Mouse (Mus musculus) right cerebral cortex, postnatal 14 days (tissue): Measurements from ENCODE around the gene Rngtt.
"Not testable (repeated sequence)": the region's sequence is repeated elsewhere in the genome, so short reads cannot be mapped to it uniquely, and the experiment has no call there.

ENCODE experiments used
- DNase-seq: peaks from one replicate; pipeline ENCODE4 v3.0.0; 2022

The Rngtt gene

GRCm38 (mm10) chr4:33450356-33450755, 140.2 kb downstream of the Rngtt start:
- not testable (repeated sequence) for DNase-seq

- no peak for DNase-seq
These were observed 149.7 kb downstream of the Rngtt start for GRCm38 (mm10) chr4:33459851-33460250.

GRCm38 (mm10) chr4:33464432-33464831, 154.3 kb downstream of the Rngtt start:
- DNase-seq = no peak

GRCm38 (mm10) chr4:33465871-33466270, 155.8 kb downstream of the Rngtt start:
- no peak for DNase-seq

- no peak for DNase-seq
These were observed 156.9 kb downstream of the Rngtt start for GRCm38 (mm10) chr4:33466970-33467399.

- no peak for DNase-seq
These were observed 157.5 kb downstream of the Rngtt start for GRCm38 (mm10) chr4:33467627-33468026.

GRCm38 (mm10) chr4:33468151-33468550, 158.0 kb downstream of the Rngtt start:
- no peak for DNase-seq

- DNase-seq = no peak
These were observed 160.7 kb downstream of the Rngtt start for GRCm38 (mm10) chr4:33470671-33471302.

- DNase-seq = no peak
These were observed 168.1 kb downstream of the Rngtt start for GRCm38 (mm10) chr4:33478011-33478785.

- no peak for DNase-seq
These were observed 171.6 kb downstream of the Rngtt start for GRCm38 (mm10) chr4:33481721-33482120.

- DNase-seq = no peak
These were observed 175.9 kb downstream of the Rngtt start for GRCm38 (mm10) chr4:33486050-33486449.

GRCm38 (mm10) chr4:33491108-33491507, 181.0 kb downstream of the Rngtt start:
- no peak for DNase-seq

- no peak for DNase-seq
These were observed 184.3 kb downstream of the Rngtt start for GRCm38 (mm10) chr4:33494377-33494776.

GRCm38 (mm10) chr4:33496985-33497384, 186.9 kb downstream of the Rngtt start:
- DNase-seq = no peak

GRCm38 (mm10) chr4:33497657-33498056, 187.5 kb downstream of the Rngtt start:
- DNase-seq = no peak

- no peak for DNase-seq
These were observed 188.2 kb downstream of the Rngtt start for GRCm38 (mm10) chr4:33498160-33498874.

- DNase-seq = no peak
These were observed 196.5 kb downstream of the Rngtt start for GRCm38 (mm10) chr4:33506638-33507037.

- DNase-seq = no peak
These were observed 200.4 kb downstream of the Rngtt start for GRCm38 (mm10) chr4:33510544-33510943.

- DNase-seq = no peak
These were observed 203.3 kb downstream of the Rngtt start for GRCm38 (mm10) chr4:33513421-33513820.

- no peak for DNase-seq
These were observed 204.2 kb downstream of the Rngtt start for GRCm38 (mm10) chr4:33514108-33515000.

- DNase-seq = no peak
These were observed 210.1 kb downstream of the Rngtt start for GRCm38 (mm10) chr4:33520196-33520595.

GRCm38 (mm10) chr4:33520938-33521337, 210.8 kb downstream of the Rngtt start:
- no peak for DNase-seq

- no peak for DNase-seq
These were observed 213.7 kb downstream of the Rngtt start for GRCm38 (mm10) chr4:33523774-33524173.
